Mouse (Mus musculus) kidney, adult 9 months (tissue): ENCODE data around the gene Gm10750.
"Not testable (repeated sequence)": the region's sequence is repeated elsewhere in the genome, so short reads cannot be mapped to it uniquely, and the experiment has no call there.

Source experiments
- DNase-seq: peaks from one replicate; pipeline ENCODE4 v3.0.0; 2022

Gene Gm10750

DNA sequence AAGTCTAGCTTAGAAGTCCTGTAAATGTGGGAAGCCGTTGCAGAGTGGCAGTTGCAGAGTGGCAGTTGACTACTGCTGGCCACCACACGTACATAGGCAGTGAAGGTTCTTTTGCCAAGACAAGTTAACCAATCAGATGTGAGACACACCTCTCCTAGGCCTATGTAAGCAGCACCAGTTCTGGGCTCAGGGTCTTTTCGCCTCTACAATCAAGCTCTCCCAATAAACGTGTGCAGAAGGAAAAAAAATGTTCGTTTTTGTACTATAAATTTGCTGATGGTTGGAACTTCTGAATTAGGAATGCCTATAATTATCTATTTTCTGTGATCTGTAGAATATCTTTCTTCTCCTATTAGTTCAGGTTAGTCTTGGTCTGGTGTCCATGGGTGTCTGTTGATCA lies at the start of gene Gm10750:
Gene Gm10750, minus strand, starts transcription at position 101 of the 400 bp plus-strand sequence.
- DNase-seq: not testable (repeated sequence)

DNA sequence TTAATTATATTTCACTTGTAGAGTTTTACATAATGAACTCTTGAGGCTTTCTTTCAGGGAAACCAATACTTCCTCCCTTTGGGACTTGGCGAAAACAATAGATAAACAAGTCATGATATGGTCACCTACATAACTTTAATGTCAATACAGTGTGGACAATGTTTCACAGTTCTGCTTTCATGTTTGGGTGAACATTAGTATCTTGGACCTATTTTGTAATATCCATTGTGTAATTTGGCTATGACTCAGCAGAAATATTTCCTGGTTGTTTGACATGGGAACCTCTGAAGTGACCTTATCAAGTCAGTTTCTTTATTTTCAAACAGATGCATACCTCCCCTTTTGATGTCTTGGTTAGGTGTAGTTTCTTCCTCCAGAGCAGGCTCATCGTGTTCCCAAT lies 12.2 kb downstream of the Gm10750 start:
- no peak for DNase-seq

- DNase-seq: no peak
Measured at GRCm38 (mm10) chr2:149003151-149003550, 13.9 kb downstream of the Gm10750 start, which contains the start of gene Gm1330. TSS of gene Gm1330 (minus strand) at chr2:149003251.

- DNase-seq: no peak
Measured at GRCm38 (mm10) chr2:148995133-148995532, 21.9 kb downstream of the Gm10750 start.
